Mouse (Mus musculus): ENCODE results near the gene Srrd. TPM values are rescaled to one million over a fixed set of nuclear protein-coding genes. Genes with fewer than 3 reads are reported as not detected.

Gene Srrd
- total and polyA plus RNA-seq, 3 experiments, result 22.3 to 31.7 (median 27.1) TPM

GRCm38 (mm10) chr5:112366879-112367278 is 24.0 kb upstream of the Srrd start:
- Histone ChIP-seq H3K79me2 (replicated peaks; ENCODE audit: control insufficient read depth, extremely low read depth, insufficient read depth, poor library complexity, severe bottlenecking) (no peaks in the 10 kb centered on the region), H3K9me3 (replicated peaks; ENCODE audit: low read length) (peaks cover 3% of the 10 kb centered on the region), H3K4me2 (ENCODE audit: insufficient read depth, low read depth, poor library complexity, severe bottlenecking) (no peak overlapping the region), H3K36me3 (replicated peaks in 1 of 2; ENCODE audit: control insufficient read depth in 1 of 2, insufficient read depth in 1 of 2, low read length in 1 of 2) (peaks cover 73 to 92% of the 10 kb centered on the region in 2 experiments), H3K4me1 (ENCODE audit: control insufficient read depth in 1 of 2, insufficient read depth in 2 of 2) (no peaks in the 10 kb centered on the region), H3K9ac (ENCODE audit: insufficient read depth, low read depth) (no peak overlapping the region), H3K27me3 (replicated peaks) (no peaks in the 10 kb centered on the region), H3K4me3 (replicated peaks in 1 of 3; ENCODE audit: low read depth in 2 of 3, low read length in 2 of 3, poor library complexity in 1 of 3) (no peak overlapping the region), H3K27ac (ENCODE audit: insufficient read depth, low read depth) (no peak overlapping the region)
- DNase-seq (ENCODE audit: extremely low read depth), result no peak
- in situ Hi-C loops (cut with MboI; ENCODE audit: low pct_ligation_motif_present, low pct_unique_long_range_greater_than_20kb, low sequenced_read_pairs), result no loop called here
- dilution Hi-C loops (cut with MboI; ENCODE audit: extremely low pct_ligation_motif_present, extremely low pct_unique_long_range_greater_than_20kb, low sequenced_read_pairs), result no loop called here
- TF ChIP-seq MXI1 (IDR thresholded peaks at IDR 0.05; ENCODE audit: low read depth, low read length) (no peak), NRF1 (IDR thresholded peaks at IDR 0.05; ENCODE audit: low read depth, low read length) (no peak), JUN (IDR thresholded peaks at IDR 0.05; ENCODE audit: insufficient read depth, low read depth, low read length) (no peak), CTCF (conservative IDR thresholded peaks at IDR 0.05 in 1 of 2, IDR thresholded peaks at IDR 0.05 in 1 of 2; ENCODE audit: low read depth in 2 of 2, low read length in 2 of 2) (no peak), RCOR1 (conservative IDR thresholded peaks at IDR 0.05; ENCODE audit: low read depth, low read length) (no peak), ZNF384 (IDR thresholded peaks at IDR 0.05; ENCODE audit: low read depth, low read length) (no peak), ETS1 (conservative IDR thresholded peaks at IDR 0.05; ENCODE audit: low read depth, low read length) (no peak), POLR2A (IDR thresholded peaks at IDR 0.05; ENCODE audit: low read depth, low read length) (no peak), ZKSCAN1 (IDR thresholded peaks at IDR 0.05; ENCODE audit: borderline replicate concordance, low read depth, low read length) (no peak), POLR2AphosphoS2 (IDR thresholded peaks at IDR 0.05; ENCODE audit: low read depth, low read length) (no peak)

- Histone ChIP-seq H3K4me2 (ENCODE audit: insufficient read depth, low read depth, poor library complexity, severe bottlenecking) (no peak overlapping the region), H3K4me1 (ENCODE audit: control insufficient read depth in 1 of 2, insufficient read depth in 2 of 2) (no peaks in the 10 kb centered on the region), H3K9me3 (replicated peaks; ENCODE audit: low read length) (peaks cover 3% of the 10 kb centered on the region), H3K4me3 (replicated peaks in 1 of 3; ENCODE audit: low read depth in 2 of 3, low read length in 2 of 3, poor library complexity in 1 of 3) (no peak overlapping the region), H3K36me3 (replicated peaks in 1 of 2; ENCODE audit: control insufficient read depth in 1 of 2, insufficient read depth in 1 of 2, low read length in 1 of 2) (peaks cover 53 to 72% of the 10 kb centered on the region in 2 experiments), H3K27me3 (replicated peaks) (no peaks in the 10 kb centered on the region), H3K79me2 (replicated peaks; ENCODE audit: control insufficient read depth, extremely low read depth, insufficient read depth, poor library complexity, severe bottlenecking) (no peaks in the 10 kb centered on the region), H3K27ac (ENCODE audit: insufficient read depth, low read depth) (no peak overlapping the region), H3K9ac (ENCODE audit: insufficient read depth, low read depth) (no peak overlapping the region)
- in situ Hi-C loops (cut with MboI; ENCODE audit: low pct_ligation_motif_present, low pct_unique_long_range_greater_than_20kb, low sequenced_read_pairs) (no loop called here), dilution Hi-C loops (cut with MboI; ENCODE audit: extremely low pct_ligation_motif_present, extremely low pct_unique_long_range_greater_than_20kb, low sequenced_read_pairs) (no loop called here)
- DNase-seq (ENCODE audit: extremely low read depth), result no peak
- no peak for TF ChIP-seq KAT2A (IDR thresholded peaks at IDR 0.05; ENCODE audit: insufficient replicate concordance, low read length)
- TF ChIP-seq MAFK (IDR thresholded peaks at IDR 0.05; ENCODE audit: insufficient replicate concordance, low read length), result no peak
- no peak for TF ChIP-seq TCF12 (IDR thresholded peaks at IDR 0.05; ENCODE audit: low read depth, low read length)
- no peak for TF ChIP-seq E2F4 (IDR thresholded peaks at IDR 0.05; ENCODE audit: insufficient replicate concordance, low read depth, low read length)
- TF ChIP-seq HCFC1 (IDR thresholded peaks at IDR 0.05; ENCODE audit: low read depth, low read length), result no peak
- no peak for TF ChIP-seq PAX5 (IDR thresholded peaks at IDR 0.05; ENCODE audit: low read length)
- TF ChIP-seq MEF2A (IDR thresholded peaks at IDR 0.05; ENCODE audit: borderline replicate concordance, low read depth, low read length), result no peak
- TF ChIP-seq TBP (conservative IDR thresholded peaks at IDR 0.05; ENCODE audit: low read depth, low read length), result no peak
- TF ChIP-seq MYC (IDR thresholded peaks at IDR 0.05; ENCODE audit: low read depth, low read length), result no peak
- TF ChIP-seq ZMIZ1 (IDR thresholded peaks at IDR 0.05; ENCODE audit: low read depth, low read length), result no peak
- TF ChIP-seq MAZ (IDR thresholded peaks at IDR 0.05; ENCODE audit: low read depth, low read length), result no peak
- TF ChIP-seq SIN3A (IDR thresholded peaks at IDR 0.05; ENCODE audit: low read length), result no peak
These were observed 21.5 kb upstream of the Srrd start for GRCm38 (mm10) chr5:112364184-112364797.
